Mouse (Mus musculus) bone marrow, adult 2 months (tissue): ENCODE data around the gene Apold1.

Experiments
- CTCF ChIP-seq: fragments of 200-500 bp; IDR thresholded peaks from 2 replicates; pipeline ENCODE4 v1.5.1; 2011; ENCODE audit warnings: low read length, control low read depth; ENCODE audit not compliant: control insufficient read depth, insufficient read depth
- POLR2A ChIP-seq: fragments of 200-500 bp; IDR thresholded peaks from 2 replicates; pipeline ENCODE4 v1.6.1; 2011; ENCODE audit warnings: low read depth, mild to moderate bottlenecking, control low read depth, low read length, borderline replicate concordance; ENCODE audit not compliant: control insufficient read depth

DNA sequence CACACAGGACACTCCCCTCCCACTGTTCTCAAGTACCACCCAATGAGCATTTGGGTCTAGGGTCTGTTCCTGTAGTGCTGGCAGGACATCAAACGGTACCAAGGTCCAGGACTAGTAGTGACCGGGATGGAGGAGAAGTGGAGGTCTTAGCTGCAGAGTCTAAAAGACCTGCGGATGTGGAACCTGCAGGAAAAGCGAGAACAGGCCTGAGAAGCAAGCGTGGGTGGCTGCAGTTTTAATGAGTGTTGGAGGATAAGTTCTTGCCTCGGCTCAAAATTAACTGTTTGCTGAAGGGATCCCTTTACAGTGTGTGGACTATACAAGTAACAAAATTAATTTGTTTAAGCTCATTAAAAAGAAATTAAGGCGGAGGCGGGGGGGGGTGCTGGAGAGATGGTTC is 13.5 kb downstream of the Apold1 start:
- TF ChIP-seq CTCF = no peak
- no peak for TF ChIP-seq POLR2A
